Mouse (Mus musculus) limb, embryonic 13.5 days (tissue): ENCODE measurements around the gene H2-DMb2. TPM values are rescaled to one million over a fixed set of nuclear protein-coding genes. Genes with fewer than 3 reads are reported as not detected.
"Not testable (repeated sequence)": the region's sequence is repeated elsewhere in the genome, so short reads cannot be mapped to it uniquely, and the experiment has no call there.

Experiments used
- ATAC-seq: fragments of 200-750 bp; cut with Nextera tagmentation; 2 replicates; pipeline ENCODE4 v1.8.0; 2017; ENCODE audit warnings: low read depth, moderate number of reproducible peaks, moderate TSS enrichment; ENCODE audit not compliant: low FRiP score
- H3K27ac ChIP-seq: fragments of 300-500 bp; sonication (generic); 2 replicates; pipeline ENCODE4 v1.5.1; 2015; ENCODE audit warnings: inconsistent platforms, mild to moderate bottlenecking, moderate library complexity
- H3K27me3 ChIP-seq: fragments of 300-500 bp; sonication (generic); 2 replicates; pipeline ENCODE4 v1.6.1; 2015; ENCODE audit warnings: mild to moderate bottlenecking, inconsistent platforms
- H3K36me3 ChIP-seq: fragments of 300-500 bp; sonication (generic); 2 replicates; pipeline ENCODE4 v1.6.1; 2015; ENCODE audit warnings: inconsistent platforms, mild to moderate bottlenecking, moderate library complexity
- H3K4me1 ChIP-seq: fragments of 300-500 bp; sonication (generic); 2 replicates; pipeline ENCODE4 v1.6.1; 2015; ENCODE audit warnings: inconsistent platforms
- H3K4me2 ChIP-seq: fragments of 300-500 bp; sonication (generic); replicated peaks from 2 replicates; pipeline ENCODE4 v1.6.1; 2015; ENCODE audit warnings: inconsistent platforms, mild to moderate bottlenecking, moderate library complexity
- H3K4me3 ChIP-seq: fragments of 300-500 bp; sonication (generic); 2 replicates; pipeline ENCODE4 v1.5.1; 2015; ENCODE audit warnings: moderate library complexity, mild to moderate bottlenecking, inconsistent platforms
- H3K9ac ChIP-seq: fragments of 300-500 bp; sonication (generic); 2 replicates; pipeline ENCODE4 v1.6.1; 2015; ENCODE audit warnings: mild to moderate bottlenecking, inconsistent platforms
- H3K9me3 ChIP-seq: fragments of 300-500 bp; sonication (generic); 2 replicates; pipeline ENCODE4 v1.6.1; 2016; ENCODE audit warnings: inconsistent platforms
- WGBS: fragments of 180-500 bp; shearing (Covaris S2); methylation state at CpG from one replicate; pipeline ENCODE4 v1.1.7; 2015; 5-methylcytosine and 5-hydroxymethylcytosine counted together
- polyA plus RNA-seq: library from polyadenylated mRNA; unstranded; fragments of >200 nt; fragmentation: Nextera tagmentation; extraction: Ambion mirVana; gene quantifications from 2 replicates; pipeline ENCODE4 v1.2.1, GENCODE M21; 2015

The H2-DMb2 gene
- polyA plus RNA-seq, 1 experiment from 2014 or later, result 0.38 TPM

DNA sequence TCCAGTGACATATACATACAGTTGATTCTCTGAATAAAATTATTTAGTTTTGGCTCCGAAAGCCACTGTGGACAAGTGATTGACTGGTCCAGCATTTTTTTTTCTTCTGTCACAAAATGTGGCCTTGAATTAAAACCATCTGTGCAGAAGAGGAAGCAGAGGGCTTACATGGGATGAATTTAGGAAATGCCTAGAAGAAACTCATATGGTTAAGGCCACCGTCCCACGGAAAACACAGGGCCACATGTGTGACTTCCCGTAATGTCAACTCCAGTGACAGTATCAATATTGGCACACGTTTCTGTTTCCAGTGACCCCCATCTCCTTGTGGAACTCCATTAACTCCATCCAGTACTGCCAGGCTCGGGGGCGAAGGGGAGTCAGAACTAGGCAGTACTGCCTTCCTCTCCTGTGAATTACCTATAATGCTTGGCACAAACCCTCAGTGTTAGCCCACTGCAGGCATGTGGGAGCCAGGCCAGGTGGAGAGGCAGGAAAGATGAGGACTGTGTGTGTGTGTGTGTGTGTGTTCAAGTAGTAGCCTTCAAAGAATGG lies 574 bp upstream of the H2-DMb2 start:
- H3K9me3 ChIP-seq, result no peaks in the 10 kb centered on the region
- no peak overlapping the region for H3K27ac ChIP-seq
- no peak overlapping the region for H3K4me3 ChIP-seq
- 49% methylated on average over 7 of the region's 7 CpGs for WGBS
- H3K27me3 ChIP-seq, result peaks cover 40% of the 10 kb centered on the region
- H3K9ac ChIP-seq, result no peak overlapping the region
- H3K36me3 ChIP-seq, result no peaks in the 10 kb centered on the region
- peaks cover 22% of the 10 kb centered on the region for H3K4me1 ChIP-seq
- no peak for ATAC-seq
- H3K4me2 ChIP-seq, result no peak overlapping the region

- H3K4me3 ChIP-seq, result no peak overlapping the region
- no peak overlapping the region for H3K4me2 ChIP-seq
- H3K27ac ChIP-seq, result no peak overlapping the region
- H3K9me3 ChIP-seq, result no peaks in the 10 kb centered on the region
- no peak for ATAC-seq
- H3K9ac ChIP-seq, result no peak overlapping the region
- 77% methylated on average over 4 of the region's 5 CpGs for WGBS
- no peaks in the 10 kb centered on the region for H3K36me3 ChIP-seq
- peaks cover 31% of the 10 kb centered on the region for H3K27me3 ChIP-seq
- H3K4me1 ChIP-seq, result peaks cover 22% of the 10 kb centered on the region
These were observed 354 bp downstream of the H2-DMb2 start for GRCm38 (mm10) chr17:34143461-34143860.

- not testable (repeated sequence) for H3K4me3 ChIP-seq, H3K4me2 ChIP-seq, ATAC-seq, H3K9me3 ChIP-seq, H3K27ac ChIP-seq, H3K36me3 ChIP-seq, H3K9ac ChIP-seq
- Histone ChIP-seq H3K4me1 (peaks cover 17% of the 10 kb centered on the region), H3K27me3 (peaks cover 23% of the 10 kb centered on the region)
- WGBS, result 87% methylated on average over 4 of the region's 4 CpGs
These were observed 1.1 kb downstream of the H2-DMb2 start for GRCm38 (mm10) chr17:34144221-34144620.

GRCm38 (mm10) chr17:34144960-34145371 lies 1.9 kb downstream of the H2-DMb2 start:
- Histone ChIP-seq H3K4me2 (no peak overlapping the region), H3K27ac (no peak overlapping the region), H3K27me3 (peaks cover 16% of the 10 kb centered on the region), H3K9me3 (no peaks in the 10 kb centered on the region), H3K4me3 (no peak overlapping the region), H3K36me3 (no peaks in the 10 kb centered on the region), H3K9ac (no peak overlapping the region), H3K4me1 (peaks cover 9% of the 10 kb centered on the region)
- ATAC-seq, result no peak
- 75% methylated on average over 3 of the region's 3 CpGs for WGBS

- no peak; the same call in 1 of the 2 replicates for ATAC-seq
- Histone ChIP-seq H3K4me3 (no peak within 1 kb of the TSS), H3K9ac (no peak within 1 kb of the TSS), H3K9me3 (no peaks in the 10 kb centered on the region), H3K27me3 (no peaks in the 10 kb centered on the region), H3K4me2 (0 out of 2 replicates have a peak within 1 kb of the TSS, but pooled peaks have one; percentile 17), H3K27ac (no peak within 1 kb of the TSS), H3K36me3 (no peaks in the 10 kb centered on the region), H3K4me1 (peaks cover 3% of the 10 kb centered on the region; the same call in 1 of the 2 replicates)
- WGBS, result 59% methylated on average over 4 of the region's 4 CpGs
These were observed 9.8 kb downstream of the H2-DMb2 start, which contains the start of gene H2-DMb1 for GRCm38 (mm10) chr17:34152923-34153322. H2-DMb1 (plus strand) TSS chr17:34153072.

GRCm38 (mm10) chr17:34155534-34155933 lies 12.4 kb downstream of the H2-DMb2 start:
- ATAC-seq, result no peak
- Histone ChIP-seq H3K4me3 (no peak overlapping the region), H3K27ac (no peak overlapping the region), H3K36me3 (no peaks in the 10 kb centered on the region), H3K4me2 (no peak overlapping the region), H3K27me3 (0 out of 2 replicates have a peak, but pooled peaks cover 5% of the 10 kb centered on the region), H3K4me1 (peaks cover 3% of the 10 kb centered on the region; the same call in 1 of the 2 replicates), H3K9ac (no peak overlapping the region), H3K9me3 (no peaks in the 10 kb centered on the region)
- 48% methylated on average over 5 of the region's 5 CpGs for WGBS

DNA sequence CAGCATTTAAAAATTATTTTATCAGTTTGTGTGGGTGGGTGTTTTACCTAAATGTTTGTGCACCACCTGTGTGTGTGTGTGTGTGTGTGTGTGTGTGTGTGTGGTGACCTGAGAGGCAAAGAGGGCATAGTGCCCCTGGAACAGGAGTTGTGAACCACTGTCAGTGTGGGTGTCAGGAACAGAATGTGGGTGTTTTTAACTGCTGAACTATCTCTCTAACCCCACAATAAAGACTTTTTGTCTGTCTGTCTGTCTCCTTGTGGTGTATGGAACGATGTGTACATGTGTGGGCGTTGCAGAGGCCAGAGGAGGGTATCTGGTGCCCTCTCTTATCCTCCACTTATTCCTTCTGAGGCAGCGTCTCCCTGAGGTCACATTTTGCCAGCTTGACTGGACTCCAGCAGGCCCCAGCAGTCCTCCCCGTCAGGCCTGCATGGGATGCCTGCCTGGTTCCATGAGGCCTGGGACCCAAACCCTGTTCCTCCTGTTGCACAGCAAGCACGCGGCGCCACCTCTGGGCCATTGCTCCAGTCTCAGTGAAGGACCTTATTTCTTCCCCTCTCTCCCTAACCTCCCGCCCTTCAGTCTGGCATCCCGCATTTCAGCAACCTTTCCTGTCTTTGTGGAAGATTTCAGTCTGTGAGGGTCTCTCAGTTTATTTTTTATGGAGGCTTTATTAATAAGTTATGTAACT lies 21.2 kb downstream of the H2-DMb2 start:
- Histone ChIP-seq H3K9me3 (peaks cover 6% of the 10 kb centered on the region), H3K27me3 (0 out of 2 replicates have a peak, but pooled peaks cover 5% of the 10 kb centered on the region), H3K4me2 (no peak overlapping the region), H3K36me3 (no peaks in the 10 kb centered on the region), H3K9ac (no peak overlapping the region), H3K4me3 (no peak overlapping the region), H3K27ac (no peak overlapping the region), H3K4me1 (no peaks in the 10 kb centered on the region)
- ATAC-seq, result no peak
- 42% methylated on average over 9 of the region's 9 CpGs for WGBS

GRCm38 (mm10) chr17:34165033-34165730 lies 22.1 kb downstream of the H2-DMb2 start:
- 87% methylated on average over 6 of the region's 6 CpGs for WGBS
- H3K9ac ChIP-seq, result no peak overlapping the region
- H3K9me3 ChIP-seq, result peaks cover 6% of the 10 kb centered on the region
- 0 out of 2 replicates have a peak, but pooled peaks cover 3% of the 10 kb centered on the region for H3K27me3 ChIP-seq
- H3K4me3 ChIP-seq, result no peak overlapping the region
- H3K27ac ChIP-seq, result no peak overlapping the region
- no peaks in the 10 kb centered on the region for H3K36me3 ChIP-seq
- no peaks in the 10 kb centered on the region for H3K4me1 ChIP-seq
- no peak overlapping the region for H3K4me2 ChIP-seq
- ATAC-seq, result no peak

- H3K27ac ChIP-seq, result no peak overlapping the region
- no peaks in the 10 kb centered on the region for H3K36me3 ChIP-seq
- no peak overlapping the region for H3K9ac ChIP-seq
- no peak for ATAC-seq
- no peak overlapping the region for H3K4me2 ChIP-seq
- H3K9me3 ChIP-seq, result peaks cover 13% of the 10 kb centered on the region
- no peaks in the 10 kb centered on the region for H3K4me1 ChIP-seq
- WGBS, result 0% methylated on average over 2 of the region's 2 CpGs
- no peaks in the 10 kb centered on the region for H3K27me3 ChIP-seq
- no peak overlapping the region for H3K4me3 ChIP-seq
These were observed 26.2 kb downstream of the H2-DMb2 start for GRCm38 (mm10) chr17:34169279-34169678.

- no peak for ATAC-seq
- H3K4me3 ChIP-seq, result no peak overlapping the region
- WGBS, result 24% methylated on average over 4 of the region's 4 CpGs
- H3K4me1 ChIP-seq, result no peaks in the 10 kb centered on the region
- peaks cover 11% of the 10 kb centered on the region for H3K9me3 ChIP-seq
- H3K27me3 ChIP-seq, result no peaks in the 10 kb centered on the region
- H3K9ac ChIP-seq, result no peak overlapping the region
- no peak overlapping the region for H3K27ac ChIP-seq
- no peak overlapping the region for H3K4me2 ChIP-seq
- H3K36me3 ChIP-seq, result no peaks in the 10 kb centered on the region
These were observed 27.4 kb downstream of the H2-DMb2 start for GRCm38 (mm10) chr17:34170487-34170876.

GRCm38 (mm10) chr17:34170877-34171498 lies 27.9 kb downstream of the H2-DMb2 start:
- Histone ChIP-seq H3K9me3 (peaks cover 8% of the 10 kb centered on the region; the same call in 1 of the 2 replicates), H3K4me2 (no peak overlapping the region; the same call in 1 of the 2 replicates), H3K9ac (no peak overlapping the region), H3K27me3 (no peaks in the 10 kb centered on the region), H3K27ac (no peak overlapping the region), H3K36me3 (no peaks in the 10 kb centered on the region), H3K4me3 (no peak overlapping the region), H3K4me1 (no peaks in the 10 kb centered on the region)
- WGBS, result 40% methylated on average over 13 of the region's 13 CpGs
- ATAC-seq, result no peak

- Histone ChIP-seq H3K27me3 (no peaks in the 10 kb centered on the region), H3K4me1 (no peaks in the 10 kb centered on the region), H3K36me3 (no peaks in the 10 kb centered on the region), H3K9me3 (peaks cover 18% of the 10 kb centered on the region), H3K9ac (no peak overlapping the region), H3K27ac (no peak overlapping the region), H3K4me3 (no peak overlapping the region), H3K4me2 (no peak overlapping the region)
- 92% methylated on average over 5 of the region's 5 CpGs for WGBS
- no peak for ATAC-seq
These were observed 29.4 kb downstream of the H2-DMb2 start for GRCm38 (mm10) chr17:34172528-34172927.
